Mouse (Mus musculus) forebrain, embryonic 15.5 days (tissue): ENCODE results near the gene Zbtb9. TPM values are rescaled to one million over a fixed set of nuclear protein-coding genes. Genes with fewer than 3 reads are reported as not detected.

Experiments used
- ATAC-seq: fragments of 200-750 bp; cut with Nextera tagmentation; replicated peaks from 2 replicates; pipeline ENCODE4 v1.8.0; 2017; ENCODE audit warnings: mild to moderate bottlenecking, moderate TSS enrichment, moderate library complexity
- H3K27ac ChIP-seq: fragments of 300-500 bp; sonication (generic); replicated peaks from 2 replicates; pipeline ENCODE4 v1.5.1; 2015; ENCODE audit warnings: mild to moderate bottlenecking, inconsistent platforms
- H3K27me3 ChIP-seq: fragments of 300-500 bp; sonication (generic); 2 replicates; pipeline ENCODE4 v1.6.1; 2015; ENCODE audit warnings: inconsistent platforms
- H3K36me3 ChIP-seq: fragments of 300-500 bp; sonication (generic); 2 replicates; pipeline ENCODE4 v1.6.1; 2015; ENCODE audit warnings: mild to moderate bottlenecking, inconsistent platforms
- H3K4me1 ChIP-seq: fragments of 300-500 bp; sonication (generic); 2 replicates; pipeline ENCODE4 v1.6.1; 2015; ENCODE audit warnings: inconsistent platforms
- H3K4me2 ChIP-seq: fragments of 300-500 bp; sonication (generic); replicated peaks from 2 replicates; pipeline ENCODE4 v1.6.1; 2015; ENCODE audit warnings: mild to moderate bottlenecking, inconsistent platforms
- H3K4me3 ChIP-seq: fragments of 300-500 bp; sonication (generic); 2 replicates; pipeline ENCODE4 v1.5.1; 2015; ENCODE audit warnings: mild to moderate bottlenecking, inconsistent platforms
- H3K9ac ChIP-seq: fragments of 300-500 bp; sonication (generic); replicated peaks from 2 replicates; pipeline ENCODE4 v1.6.1; 2015; ENCODE audit warnings: mild to moderate bottlenecking, inconsistent platforms
- H3K9me3 ChIP-seq: fragments of 300-500 bp; sonication (generic); 2 replicates; pipeline ENCODE4 v1.6.1; 2016; ENCODE audit warnings: inconsistent platforms
- WGBS: fragments of 180-500 bp; shearing (Covaris S2); methylation state at CpG from one replicate; pipeline ENCODE4 v1.1.7; 2015; ENCODE audit warnings: mixed read lengths; 5-methylcytosine and 5-hydroxymethylcytosine counted together
- polyA plus RNA-seq: library from polyadenylated mRNA; unstranded; fragments of >200 nt; fragmentation: Nextera tagmentation; extraction: Ambion mirVana; gene quantifications from 2 replicates; pipeline ENCODE4 v1.2.1, GENCODE M21; 2015

Zbtb9 gene
- polyA plus RNA-seq, 1 experiment from 2014 or later: 17.2 TPM

DNA sequence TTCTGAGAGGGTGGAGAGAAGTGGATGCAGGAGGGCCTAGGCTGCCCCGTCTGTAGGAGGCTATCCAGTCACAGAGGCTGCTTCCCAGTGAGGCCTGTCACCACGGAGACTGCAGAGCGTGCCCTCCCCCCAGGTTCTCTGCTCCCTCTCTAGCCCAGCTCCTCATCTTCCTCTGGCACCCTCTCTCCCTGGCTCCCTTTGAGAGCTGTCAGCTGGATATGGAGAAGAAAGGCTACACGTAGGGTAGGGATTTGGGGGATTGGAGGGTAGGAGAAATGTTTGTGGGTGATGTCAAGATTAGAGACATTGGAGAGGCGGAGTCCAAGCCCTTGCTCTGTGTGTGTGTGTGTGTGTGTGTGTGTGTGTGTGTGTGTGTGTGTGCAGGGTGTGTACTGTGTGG lies 23.1 kb upstream of the Zbtb9 start:
- Histone ChIP-seq H3K36me3 (peaks cover 7% of the 10 kb centered on the region), H3K27ac (peak overlapping the region; percentile 88), H3K9me3 (no peaks in the 10 kb centered on the region), H3K27me3 (no peaks in the 10 kb centered on the region), H3K4me3 (peak overlapping the region; percentile 71), H3K4me2 (peak overlapping the region; percentile 87), H3K4me1 (peaks cover 85% of the 10 kb centered on the region), H3K9ac (peak overlapping the region; percentile 81)
- no peak for ATAC-seq
- 35% methylated on average over 5 of the region's 5 CpGs for WGBS

DNA sequence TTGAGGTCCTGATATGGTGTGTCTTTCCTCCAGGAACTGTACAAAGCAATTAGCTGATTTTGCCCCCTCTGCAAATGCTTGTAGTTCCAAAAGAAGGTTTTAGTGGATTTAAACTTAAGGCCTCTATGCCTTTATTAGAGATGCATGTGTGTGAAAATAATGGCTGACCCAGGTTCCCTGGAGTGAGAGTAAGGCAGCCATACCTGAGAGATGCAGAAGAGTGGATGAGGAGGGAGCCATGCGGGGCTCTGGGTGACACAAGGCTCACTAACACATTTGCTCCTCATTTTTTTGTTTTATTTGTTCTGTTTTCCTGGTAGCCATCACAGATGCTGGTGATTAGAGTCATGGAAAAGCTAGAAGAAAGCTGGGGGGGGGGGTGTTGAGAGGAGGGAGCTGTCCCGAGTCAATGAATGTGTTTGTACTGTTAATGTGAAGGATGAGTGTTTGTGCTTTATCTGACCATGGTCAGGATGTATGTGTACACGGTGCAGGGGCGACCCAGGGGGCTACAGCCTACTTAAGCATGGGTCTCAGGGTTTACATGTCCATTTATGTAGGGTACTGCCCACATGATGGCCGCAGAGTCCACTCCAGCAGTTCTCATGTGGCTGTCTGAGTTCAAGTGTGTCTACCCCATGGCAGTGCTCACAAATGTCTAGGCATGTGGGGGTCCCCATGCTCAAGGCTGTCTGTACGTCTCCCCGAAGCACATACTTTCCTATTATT lies 22.2 kb upstream of the Zbtb9 start:
- Histone ChIP-seq H3K9me3 (no peaks in the 10 kb centered on the region), H3K36me3 (peaks cover 16% of the 10 kb centered on the region), H3K27me3 (no peaks in the 10 kb centered on the region), H3K4me2 (peak overlapping the region; percentile 87), H3K4me3 (peak overlapping the region; percentile 71), H3K9ac (peak overlapping the region; percentile 51), H3K4me1 (peaks cover 77% of the 10 kb centered on the region), H3K27ac (peak overlapping the region; percentile 88)
- ATAC-seq: 0 out of 2 replicates have a peak, but pooled peaks have one; percentile 7
- WGBS: 30% methylated on average over 7 of the region's 7 CpGs

DNA sequence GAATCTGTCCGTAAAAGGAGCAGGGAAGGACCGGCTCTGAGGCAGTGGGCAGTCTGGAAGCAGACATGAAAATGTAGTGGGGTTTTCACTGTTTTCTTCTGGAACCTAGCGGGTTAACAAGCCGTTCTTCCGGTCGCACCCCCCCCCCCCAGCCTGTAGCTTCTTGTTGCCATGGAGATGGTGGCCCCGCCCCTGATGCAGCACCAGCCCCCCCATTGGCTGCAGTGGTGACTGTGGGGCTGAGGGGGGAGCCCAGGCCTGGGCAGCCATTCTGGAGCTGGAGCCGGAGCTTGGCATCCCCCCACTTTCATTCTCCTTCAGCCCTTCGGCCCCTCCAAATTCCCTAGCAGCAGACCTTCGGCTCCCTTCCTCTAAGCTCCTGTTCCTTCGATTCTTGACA lies 21.6 kb upstream of the Zbtb9 start:
- Histone ChIP-seq H3K9ac (peak overlapping the region; percentile 51), H3K36me3 (peaks cover 23% of the 10 kb centered on the region), H3K27me3 (no peaks in the 10 kb centered on the region), H3K27ac (peak overlapping the region; percentile 88), H3K9me3 (no peaks in the 10 kb centered on the region), H3K4me1 (peaks cover 70% of the 10 kb centered on the region), H3K4me2 (peak overlapping the region; percentile 87), H3K4me3 (peak overlapping the region; percentile 71)
- ATAC-seq: peak; percentile 66
- 0% methylated on average over 11 of the region's 11 CpGs for WGBS

DNA sequence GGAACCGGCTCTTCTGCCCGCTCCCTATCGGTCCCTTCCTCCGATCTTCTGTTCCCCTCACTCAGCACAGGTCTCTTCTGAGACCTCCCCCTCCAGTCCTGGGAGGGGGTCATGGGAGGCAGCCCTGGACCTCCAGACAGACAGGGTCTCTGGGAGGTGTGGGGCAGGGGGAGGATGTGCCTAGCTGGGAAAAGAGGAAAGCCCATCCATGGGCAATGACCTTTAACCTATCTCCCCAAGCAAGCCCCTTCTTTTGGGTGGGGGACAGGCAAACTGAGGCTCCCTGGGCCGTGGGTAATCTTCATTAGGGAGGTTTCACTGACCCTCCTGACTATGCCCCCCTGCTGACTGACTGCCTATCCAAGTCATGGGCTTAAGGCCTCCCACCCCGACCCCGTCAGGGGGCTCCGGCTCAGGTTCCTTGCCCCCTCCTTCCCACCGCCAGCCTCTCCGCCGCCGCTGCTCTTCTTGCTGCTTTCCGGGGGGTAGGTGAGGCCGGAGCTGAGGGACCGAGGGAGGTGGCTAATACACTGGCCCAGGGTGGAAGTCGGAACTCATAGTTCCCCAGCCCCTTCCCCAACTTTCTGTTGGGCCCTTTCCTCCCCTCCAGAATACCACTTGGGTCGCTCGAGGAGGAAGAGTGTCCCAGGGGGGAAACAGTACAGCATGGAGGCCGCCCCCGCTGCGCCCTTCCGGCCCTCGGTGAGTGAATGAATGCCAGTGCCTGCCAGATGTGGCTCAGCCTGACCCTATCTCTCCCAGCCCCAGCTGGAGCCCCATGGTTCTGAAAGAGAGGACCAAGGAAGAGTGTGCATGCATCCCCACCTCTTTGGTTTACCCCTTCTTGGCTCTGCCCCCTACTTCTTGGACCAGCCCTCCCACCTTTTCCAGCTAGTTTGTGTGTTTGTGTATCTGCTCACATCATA lies 20.8 kb upstream of the Zbtb9 start:
- Histone ChIP-seq H3K4me3 (peak overlapping the region; percentile 71), H3K9me3 (no peaks in the 10 kb centered on the region), H3K4me2 (peak overlapping the region; percentile 87), H3K27ac (peak overlapping the region; percentile 88), H3K9ac (peak overlapping the region; percentile 51), H3K4me1 (peaks cover 62% of the 10 kb centered on the region), H3K36me3 (peaks cover 31% of the 10 kb centered on the region), H3K27me3 (no peaks in the 10 kb centered on the region)
- WGBS: 3% methylated on average over 22 of the region's 23 CpGs
- peak; percentile 30; the same call in 1 of the 2 replicates for ATAC-seq

DNA sequence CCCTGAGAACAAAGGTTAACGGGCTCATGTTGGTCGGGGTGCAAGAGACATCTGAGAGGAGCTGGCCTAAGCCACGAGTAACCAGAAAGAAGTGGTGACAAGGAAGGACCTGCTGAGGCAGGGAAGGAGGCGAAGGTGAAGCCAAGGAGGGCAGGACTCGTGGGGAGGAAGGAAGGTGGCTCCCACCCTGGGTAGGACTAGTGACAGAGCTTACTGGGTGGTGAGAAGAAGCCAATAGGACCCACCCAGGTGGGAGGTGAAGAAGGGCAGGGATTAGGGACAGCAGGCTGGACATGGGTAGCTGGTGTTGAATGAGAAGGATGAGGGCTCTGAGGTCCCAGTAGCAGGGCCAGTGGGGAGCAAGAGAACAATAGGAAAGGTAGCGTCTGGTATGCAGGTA lies 19.8 kb upstream of the Zbtb9 start:
- H3K9ac ChIP-seq: peak overlapping the region; percentile 51; the same call in 1 of the 2 replicates
- H3K4me3 ChIP-seq: peak overlapping the region; percentile 71
- H3K4me2 ChIP-seq: peak overlapping the region; percentile 87
- peaks cover 40% of the 10 kb centered on the region for H3K36me3 ChIP-seq
- WGBS: 20% methylated on average over 6 of the region's 6 CpGs
- peaks cover 54% of the 10 kb centered on the region for H3K4me1 ChIP-seq
- no peaks in the 10 kb centered on the region for H3K9me3 ChIP-seq
- ATAC-seq: no peak
- H3K27ac ChIP-seq: no peak overlapping the region
- no peaks in the 10 kb centered on the region for H3K27me3 ChIP-seq

DNA sequence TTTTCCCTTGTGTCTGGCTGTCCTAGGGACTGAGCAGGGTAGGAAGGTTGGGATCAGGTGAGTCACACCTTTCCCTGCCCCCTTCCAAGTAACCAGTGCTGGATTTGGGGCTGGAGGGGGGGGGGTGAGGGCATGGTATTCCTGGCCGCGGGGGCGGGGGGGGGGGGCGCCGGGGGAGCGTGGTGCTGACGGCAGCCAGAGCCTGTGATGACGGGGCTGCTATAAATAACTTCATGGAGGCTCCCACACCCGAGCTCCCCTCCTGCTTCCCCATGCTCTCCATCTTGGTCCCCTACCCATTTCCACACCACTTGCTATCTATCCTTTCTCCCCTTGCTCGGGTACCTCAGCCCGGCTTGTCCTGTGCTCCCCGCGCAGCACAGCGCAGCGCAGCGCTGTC lies 19.2 kb upstream of the Zbtb9 start:
- Histone ChIP-seq H3K4me3 (peak overlapping the region; percentile 71; the same call in 1 of the 2 replicates), H3K27me3 (no peaks in the 10 kb centered on the region), H3K9me3 (no peaks in the 10 kb centered on the region), H3K27ac (0 out of 2 replicates have a peak overlapping the region, but pooled peaks have one; percentile 25), H3K4me2 (peak overlapping the region; percentile 87), H3K36me3 (peaks cover 44% of the 10 kb centered on the region), H3K4me1 (peaks cover 52% of the 10 kb centered on the region), H3K9ac (0 out of 2 replicates have a peak overlapping the region, but pooled peaks have one; percentile 13)
- 28% methylated on average over 12 of the region's 16 CpGs for WGBS
- ATAC-seq: no peak

DNA sequence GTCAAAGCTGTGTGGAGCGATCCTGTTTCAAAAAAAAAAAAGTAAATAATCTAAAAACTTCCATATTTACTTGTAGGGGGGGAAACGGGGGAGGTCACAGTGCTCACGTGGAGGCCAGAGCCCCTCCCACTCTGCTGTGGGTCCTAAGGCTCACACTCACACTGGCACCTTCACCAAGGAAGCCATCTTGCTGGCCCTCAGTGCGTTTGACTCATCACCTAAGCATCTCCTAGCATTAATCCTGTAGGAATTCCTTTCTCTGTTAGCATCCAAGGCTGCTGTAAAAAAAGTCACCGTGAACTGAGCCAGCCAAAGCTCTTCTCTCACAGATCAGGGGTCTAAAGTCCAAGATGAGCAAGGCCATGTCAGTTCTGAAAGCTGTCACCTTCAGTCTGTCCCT lies 16.7 kb upstream of the Zbtb9 start:
- Histone ChIP-seq H3K9me3 (no peaks in the 10 kb centered on the region), H3K4me1 (peaks cover 28% of the 10 kb centered on the region), H3K9ac (no peak overlapping the region), H3K27ac (no peak overlapping the region), H3K4me3 (no peak overlapping the region), H3K4me2 (no peak overlapping the region), H3K36me3 (peaks cover 64% of the 10 kb centered on the region), H3K27me3 (no peaks in the 10 kb centered on the region)
- no peak for ATAC-seq
- 87% methylated on average over 5 of the region's 5 CpGs for WGBS

DNA sequence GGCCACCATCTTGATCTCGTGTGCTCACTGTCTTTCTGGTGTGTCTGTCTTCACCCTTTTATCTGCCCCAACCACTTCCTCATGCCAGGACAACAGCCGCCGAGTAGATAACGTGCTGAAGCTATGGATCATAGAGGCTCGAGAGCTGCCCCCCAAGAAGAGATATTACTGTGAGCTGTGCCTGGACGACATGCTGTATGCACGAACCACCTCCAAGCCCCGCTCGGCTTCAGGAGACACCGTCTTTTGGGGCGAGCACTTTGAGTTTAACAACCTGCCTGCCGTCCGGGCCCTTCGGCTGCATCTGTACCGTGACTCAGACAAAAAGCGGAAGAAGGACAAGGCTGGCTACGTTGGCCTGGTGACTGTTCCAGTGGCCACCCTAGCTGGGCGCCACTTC lies 16.1 kb upstream of the Zbtb9 start:
- 92% methylated on average over 18 of the region's 18 CpGs for WGBS

DNA sequence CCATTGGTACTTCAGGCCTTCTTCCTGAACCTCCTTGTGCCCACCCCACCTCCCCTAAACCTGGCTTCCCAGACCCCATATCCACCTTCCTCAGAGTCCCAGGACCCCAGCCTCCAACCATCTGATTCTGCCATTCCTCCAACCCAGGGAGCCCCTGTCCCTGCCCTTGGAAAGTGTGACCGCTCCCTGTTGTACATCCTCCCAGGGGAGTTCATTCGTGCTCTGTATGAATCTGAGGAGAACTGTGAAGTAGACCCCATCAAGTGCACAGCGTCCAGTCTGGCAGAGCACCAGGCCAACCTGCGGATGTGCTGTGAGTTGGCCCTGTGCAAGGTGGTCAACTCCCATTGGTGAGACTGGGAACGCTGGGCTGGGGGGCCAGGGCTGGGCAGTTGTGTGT lies 15.1 kb upstream of the Zbtb9 start:
- Histone ChIP-seq H3K9ac (no peak overlapping the region), H3K4me2 (no peak overlapping the region), H3K4me3 (no peak overlapping the region), H3K36me3 (peaks cover 79% of the 10 kb centered on the region), H3K27me3 (no peaks in the 10 kb centered on the region), H3K27ac (no peak overlapping the region), H3K4me1 (peaks cover 12% of the 10 kb centered on the region), H3K9me3 (no peaks in the 10 kb centered on the region)
- ATAC-seq: no peak
- WGBS: 93% methylated on average over 5 of the region's 5 CpGs

More for the DNA sequence above, 16.1 kb upstream of the Zbtb9 start:
- Histone ChIP-seq H3K36me3 (peaks cover 70% of the 10 kb centered on the region), H3K27me3 (no peaks in the 10 kb centered on the region), H3K4me3 (no peak overlapping the region), H3K27ac (no peak overlapping the region), H3K4me2 (no peak overlapping the region), H3K9ac (no peak overlapping the region), H3K4me1 (peaks cover 22% of the 10 kb centered on the region), H3K9me3 (no peaks in the 10 kb centered on the region)
- no peak for ATAC-seq

DNA sequence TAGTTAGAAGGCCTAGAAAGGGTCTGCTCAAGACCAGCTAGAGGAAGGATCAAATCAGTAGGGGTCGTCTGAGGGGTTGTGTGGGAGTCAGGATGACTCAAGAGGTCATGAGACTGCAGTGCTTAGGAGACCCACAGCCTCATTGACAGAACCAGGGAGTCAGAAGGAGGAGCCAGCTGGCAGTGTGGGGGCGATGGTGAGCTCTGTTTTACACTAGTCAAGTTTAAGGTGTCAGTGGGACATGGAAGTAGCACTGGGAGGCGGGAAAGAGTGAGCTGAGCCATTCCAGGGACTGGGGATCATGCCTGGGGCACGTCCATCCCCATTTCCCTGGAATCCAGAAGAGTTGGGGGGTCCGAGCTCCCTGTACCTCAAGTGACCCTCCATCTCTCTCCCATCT lies 14.1 kb upstream of the Zbtb9 start:
- H3K27ac ChIP-seq: no peak overlapping the region
- no peak overlapping the region for H3K4me3 ChIP-seq
- no peaks in the 10 kb centered on the region for H3K27me3 ChIP-seq
- no peak overlapping the region for H3K9ac ChIP-seq
- WGBS: 76% methylated on average over 5 of the region's 5 CpGs
- peaks cover 2% of the 10 kb centered on the region; the same call in 1 of the 2 replicates for H3K4me1 ChIP-seq
- peaks cover 84% of the 10 kb centered on the region for H3K36me3 ChIP-seq
- no peaks in the 10 kb centered on the region for H3K9me3 ChIP-seq
- no peak overlapping the region for H3K4me2 ChIP-seq
- ATAC-seq: no peak

DNA sequence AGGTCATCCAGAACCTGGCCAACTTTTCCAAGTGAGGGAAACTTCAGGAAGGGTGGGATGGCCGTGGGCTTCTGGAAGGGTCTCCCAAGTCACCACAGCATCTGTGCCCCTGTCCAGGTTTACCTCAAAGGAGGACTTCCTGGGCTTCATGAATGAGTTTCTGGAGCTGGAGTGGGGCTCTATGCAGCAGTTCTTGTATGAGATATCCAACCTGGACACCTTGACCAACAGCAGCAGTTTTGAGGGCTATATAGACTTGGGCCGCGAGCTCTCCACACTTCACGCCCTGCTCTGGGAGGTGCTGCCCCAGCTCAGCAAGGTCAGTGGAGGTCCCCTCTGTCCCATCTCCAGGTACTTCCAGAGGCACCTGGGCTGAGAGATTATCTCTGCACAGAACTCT lies 13.2 kb upstream of the Zbtb9 start:
- Histone ChIP-seq H3K27me3 (no peaks in the 10 kb centered on the region), H3K36me3 (peaks cover 89% of the 10 kb centered on the region), H3K4me3 (no peak overlapping the region), H3K9ac (no peak overlapping the region), H3K4me1 (no peaks in the 10 kb centered on the region), H3K4me2 (no peak overlapping the region), H3K9me3 (no peaks in the 10 kb centered on the region), H3K27ac (no peak overlapping the region)
- WGBS: 100% methylated on average over 4 of the region's 4 CpGs
- no peak for ATAC-seq
